Mouse (Mus musculus) regulatory T cell (primary cell): ENCODE results near the gene Vmn1r185.
"Not testable (repeated sequence)": the region's sequence is repeated elsewhere in the genome, so short reads cannot be mapped to it uniquely, and the experiment has no call there.

Source experiments
- in situ Hi-C: fragments of 300-600 bp; cut with MboI, MseI; formaldehyde crosslinking; loops from one replicate; pipeline ENCODE4 v1.15.1; 2025; ENCODE audit warnings: high pct_unique_total_duplicates

Vmn1r185 gene

GRCm38 (mm10) chr7:26618364-26618763 lies at the start of gene Vmn1r185:
TSS of gene Vmn1r185 (minus strand) at chr7:26618464.
- in situ Hi-C loops: not testable (repeated sequence)

DNA sequence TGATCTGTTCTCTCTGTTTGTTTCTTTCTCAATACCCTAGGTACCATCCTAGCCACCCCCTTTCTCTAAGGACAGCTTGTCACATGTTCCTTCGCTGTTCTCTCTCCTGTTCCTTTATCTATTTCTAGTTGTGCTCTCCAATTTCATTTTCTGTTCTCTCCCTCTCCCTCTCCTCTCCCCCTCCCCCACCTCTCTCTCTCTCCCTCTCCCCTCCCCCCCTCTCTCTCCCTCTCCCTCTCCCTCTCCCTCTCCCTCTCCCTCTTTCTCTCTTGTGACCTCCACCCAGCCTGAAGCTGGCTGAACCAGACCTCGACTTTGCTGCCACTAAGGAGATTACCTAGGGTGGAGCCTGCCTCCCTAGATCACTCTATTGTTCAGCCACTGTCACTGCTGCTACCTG lies 49.2 kb upstream of the Vmn1r185 start:
- in situ Hi-C loops: not testable (repeated sequence)

DNA sequence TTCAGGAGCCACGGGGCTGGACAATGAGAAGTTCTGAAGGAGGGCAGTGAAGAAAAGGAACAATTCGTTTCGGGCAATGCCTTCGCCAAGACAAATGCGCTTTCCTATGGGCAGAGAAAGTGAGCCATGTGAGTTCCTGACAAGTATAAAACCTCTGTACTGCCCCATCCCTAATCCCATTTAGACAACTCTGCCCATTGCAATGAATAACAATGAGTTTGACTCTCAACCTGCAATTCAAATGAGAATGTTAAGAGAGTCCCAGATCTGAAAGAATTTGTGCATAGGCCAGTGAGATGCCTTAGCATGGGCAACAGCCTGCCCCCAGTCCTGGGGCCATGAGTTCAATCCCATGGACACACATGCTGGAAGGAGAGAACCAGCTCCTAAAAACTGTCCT lies 47.7 kb upstream of the Vmn1r185 start:
- in situ Hi-C loops: no loop called here

- in situ Hi-C loops: no loop called here
These were observed 28.5 kb downstream of the Vmn1r185 start for GRCm38 (mm10) chr7:26589774-26590173.

GRCm38 (mm10) chr7:26589077-26589476 lies 29.2 kb downstream of the Vmn1r185 start:
- in situ Hi-C loops: no loop called here
